Mouse (Mus musculus) G1E (cell line): Measurements from ENCODE around the gene Cd300a.

ENCODE experiments used
- CTCF ChIP-seq: IDR thresholded peaks from 2 replicates; pipeline ENCODE4 v1.5.1; 2012; ENCODE audit warnings: low read depth, low read length, inconsistent platforms, mixed read lengths
- GATA1 ChIP-seq: IDR thresholded peaks from 2 replicates; pipeline ENCODE4 v1.6.1; 2012; ENCODE audit warnings: borderline replicate concordance, low read length, inconsistent platforms, mixed read lengths

DNA sequence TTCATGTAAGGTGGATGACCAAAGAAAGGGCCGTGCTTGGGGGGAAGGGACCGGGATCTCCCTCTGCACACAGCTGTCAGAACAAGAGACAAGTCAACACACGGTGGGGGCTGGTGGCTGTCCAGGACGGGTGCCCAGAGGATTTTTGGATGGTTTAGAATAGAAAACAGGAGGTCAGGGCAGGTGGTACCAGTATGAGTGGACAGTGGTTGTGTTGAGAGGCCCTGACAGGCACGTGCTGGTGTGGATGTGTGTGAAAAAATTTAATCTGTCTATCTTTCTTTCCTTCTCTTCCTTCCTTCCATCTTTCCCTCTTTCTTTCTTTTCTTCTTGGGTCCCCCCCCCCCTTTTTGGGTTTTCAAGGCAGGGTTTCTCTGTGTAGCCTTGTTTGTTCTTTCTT, 701 bp downstream of the Cd300a start:
- TF ChIP-seq CTCF (no peak), GATA1 (no peak)
